Mouse (Mus musculus): ENCODE measurements at regions not wholly inside any gene's neighbourhood (a gene's known extent, or its start where the extent isn't known, plus 50 kb on each side); places are given as distances from the start of the nearest gene placed in this dataset.

- TF ChIP-seq CTCF (IDR thresholded peaks at IDR 0.05; ENCODE audit: low read depth) (no peak), EP300 (IDR thresholded peaks at IDR 0.05; ENCODE audit: low read depth) (no peak)
These were observed 89.2 kb upstream of the Rasgrp1 start for GRCm38 (mm10) chr2:117432010-117432409.

Measured in liver, postnatal 0 days (tissue).